Mouse (Mus musculus) T-helper 1 cell (primary cell): ENCODE data around the gene Cldnd2.

Experiments
- in situ Hi-C: fragments of 300-600 bp; cut with MboI, MseI; formaldehyde crosslinking; loops from one replicate; pipeline ENCODE4 v1.15.1; 2025; ENCODE audit warnings: high pct_unique_total_duplicates

The Cldnd2 gene

GRCm38 (mm10) chr7:43490182-43490584, 49.6 kb downstream of the Cldnd2 start:
- in situ Hi-C loops = no loop called here

GRCm38 (mm10) chr7:43490861-43491260, 50.3 kb downstream of the Cldnd2 start:
- in situ Hi-C loops = no loop called here
